Comparison of ENCODE assay signal across 12 mouse cellular contexts in genomic region chr1:151942972-151943654, GRCm38 (mm10).
DNase-seq lines count a peak whose midpoint lies in the region; ATAC-seq and TF ChIP-seq lines count a peak whose summit lies in the region.
"Had no signal": no experiment of that assay in that cellular context is flagged by ENCODE, and none has a peak within 500 bp of the region (broad histone marks: within the 10 kb centered on the region; RNA-seq: fewer than 3 reads in every experiment).

No protein-coding gene starts in this region.

- no peak for DNase-seq in heart, postnatal 4 days
- peak; percentile 32 for DNase-seq in adrenal gland, postnatal 25 days
- peak; percentile 86 for DNase-seq in midbrain, embryonic 11.5 days (ENCODE audit: low spot score, missing footprints)
- DNase-seq in right cerebral cortex, postnatal 14 days: no peak
- no peak for DNase-seq in right cerebral cortex, postnatal 10 days (ENCODE audit: low spot score in 2 of 2)
- DNase-seq in liver, embryonic 11.5 days (ENCODE audit: low spot score): no peak
- DNase-seq: cerebellum, adult 8-10 months; lung, embryonic 14.5 days had no signal

- no peak overlapping the region for H3K27ac ChIP-seq in heart, embryonic 11.5 days (ENCODE audit: low read depth, low read length)
- H3K27ac ChIP-seq in midbrain, embryonic 11.5 days (ENCODE audit: low read depth, low read length): peak overlapping the region; percentile 85
- H3K27ac ChIP-seq in liver, embryonic 11.5 days (ENCODE audit: low read depth, low read length): no peak overlapping the region
- H3K27ac ChIP-seq: heart, embryonic 15.5 days; kidney, postnatal 0 days had no signal

- H3K36me3 ChIP-seq in heart, embryonic 11.5 days (ENCODE audit: control insufficient read depth, insufficient read depth, low read length): no peaks in the 10 kb centered on the region
- no peaks in the 10 kb centered on the region for H3K36me3 ChIP-seq in C2C12 (ENCODE audit: control insufficient read depth, insufficient read depth)
- H3K36me3 ChIP-seq in midbrain, embryonic 11.5 days (ENCODE audit: control insufficient read depth, insufficient read depth, low read length): no peaks in the 10 kb centered on the region
- H3K36me3 ChIP-seq in liver, embryonic 11.5 days (ENCODE audit: control insufficient read depth, insufficient read depth, low read length): no peaks in the 10 kb centered on the region
- H3K36me3 ChIP-seq: heart, embryonic 15.5 days had no signal

- H3K79me2 ChIP-seq in C2C12 (ENCODE audit: control insufficient read depth, insufficient read depth): no peaks in the 10 kb centered on the region

- no peak overlapping the region for H3K9ac ChIP-seq in heart, embryonic 11.5 days (ENCODE audit: low read depth, low read length)
- no peak overlapping the region for H3K9ac ChIP-seq in midbrain, embryonic 11.5 days (ENCODE audit: low read length)
- H3K9ac ChIP-seq in liver, embryonic 11.5 days (ENCODE audit: low read depth, low read length): no peak overlapping the region
- H3K9ac ChIP-seq: heart, embryonic 15.5 days; lung, embryonic 14.5 days had no signal

- peak overlapping the region; percentile 1; the same call in 1 of the 2 replicates for H3K4me2 ChIP-seq in heart, embryonic 11.5 days
- H3K4me2 ChIP-seq in midbrain, embryonic 11.5 days: peak overlapping the region; percentile 7; the same call in 1 of the 2 replicates
- no peak overlapping the region for H3K4me2 ChIP-seq in liver, embryonic 11.5 days
- H3K4me2 ChIP-seq: heart, embryonic 15.5 days; lung, embryonic 14.5 days had no signal

- no peak overlapping the region for H3ac ChIP-seq in C2C12 (ENCODE audit: control insufficient read depth, insufficient read length, low read depth)

- H3K4me1 ChIP-seq in heart, embryonic 11.5 days (ENCODE audit: control insufficient read depth, insufficient read depth, low read length): peaks cover 62% of the 10 kb centered on the region
- peaks cover 36% of the 10 kb centered on the region for H3K4me1 ChIP-seq in midbrain, embryonic 11.5 days (ENCODE audit: control insufficient read depth, insufficient read depth, low read length)
- peaks cover 22% of the 10 kb centered on the region for H3K4me1 ChIP-seq in liver, embryonic 11.5 days (replicated peaks; ENCODE audit: control insufficient read depth, insufficient read depth, low read length)

- 35% methylated on average over 11 of the region's 11 CpGs for WGBS in heart, embryonic 11.5 days (ENCODE audit: insufficient replicate concordance)
- WGBS in midbrain, embryonic 11.5 days: 53% methylated on average over 11 of the region's 11 CpGs
- WGBS in liver, embryonic 11.5 days: 38% methylated on average over 11 of the region's 11 CpGs

- H3K79me3 ChIP-seq in C2C12 (ENCODE audit: low read depth): no peaks in the 10 kb centered on the region

- TF ChIP-seq CTCF in C2C12 (IDR thresholded peaks at IDR 0.05; ENCODE audit: control insufficient read depth, insufficient read depth, insufficient read length): no peak

- H3K27me3 ChIP-seq in heart, embryonic 11.5 days (ENCODE audit: control insufficient read depth, insufficient read depth, low read length): no peaks in the 10 kb centered on the region
- no peaks in the 10 kb centered on the region for H3K27me3 ChIP-seq in C2C12 (ENCODE audit: control insufficient read depth, insufficient read depth, insufficient read length)
- H3K27me3 ChIP-seq in midbrain, embryonic 11.5 days (ENCODE audit: control insufficient read depth, insufficient read depth, low read length): no peaks in the 10 kb centered on the region
- H3K27me3 ChIP-seq in liver, embryonic 11.5 days (replicated peaks; ENCODE audit: control insufficient read depth, insufficient read depth, low read length): no peaks in the 10 kb centered on the region
- H3K27me3 ChIP-seq: heart, embryonic 15.5 days had no signal

- H3K4me3 ChIP-seq in heart, embryonic 11.5 days (ENCODE audit: low read depth, low read length): no peak overlapping the region
- H3K4me3 ChIP-seq in C2C12 (ENCODE audit: insufficient read depth, poor library complexity, severe bottlenecking): no peak overlapping the region
- H3K4me3 ChIP-seq in midbrain, embryonic 11.5 days (ENCODE audit: low read depth, low read length): no peak overlapping the region
- no peak overlapping the region for H3K4me3 ChIP-seq in liver, embryonic 11.5 days (ENCODE audit: low read depth, low read length)
- H3K4me3 ChIP-seq: heart, embryonic 15.5 days had no signal

- no peaks in the 10 kb centered on the region for H3K9me3 ChIP-seq in heart, embryonic 11.5 days (replicated peaks; ENCODE audit: control insufficient read depth, low read length)
- no peaks in the 10 kb centered on the region for H3K9me3 ChIP-seq in midbrain, embryonic 11.5 days (ENCODE audit: control insufficient read depth, low read length)
- H3K9me3 ChIP-seq in liver, embryonic 11.5 days (ENCODE audit: control insufficient read depth, low read length): no peaks in the 10 kb centered on the region
- H3K9me3 ChIP-seq: heart, embryonic 15.5 days had no signal

- no peak for ATAC-seq in heart, embryonic 11.5 days (replicated peaks; ENCODE audit: insufficient number of reproducible peaks, low FRiP score, low TSS enrichment)
- ATAC-seq in midbrain, embryonic 11.5 days (ENCODE audit: low FRiP score): peak; percentile 76
- no peak for ATAC-seq in liver, embryonic 11.5 days (replicated peaks; ENCODE audit: low FRiP score)

TF ChIP-seq in C2C12, 6 proteins besides CTCF, POLR2A, EP300 and RAD21:
- TF ChIP-seq MYOG (IDR thresholded peaks at IDR 0.05; ENCODE audit: control insufficient read depth, extremely low read depth, insufficient read length) (no peak), MYOD1 (IDR thresholded peaks at IDR 0.05; ENCODE audit: control insufficient read depth, insufficient read length, low read depth) (peak; percentile 24)

Comparison
In these comparisons a context has a peak if more than half of its experiments do, and no peak if none do; other contexts are left out.
1. DNase-seq: peak in adrenal gland, postnatal 25 days (single experiment) and midbrain, embryonic 11.5 days (single experiment); none in heart, postnatal 4 days (single experiment), right cerebral cortex, postnatal 14 days (single experiment), right cerebral cortex, postnatal 10 days (0 of 2) and liver, embryonic 11.5 days (single experiment).